Mouse (Mus musculus): Measurements from ENCODE around the gene Gm9758. TPM values are rescaled to one million over a fixed set of nuclear protein-coding genes. Genes with fewer than 3 reads are reported as not detected.
"Not testable (repeated sequence)": the region's sequence is repeated elsewhere in the genome, so short reads cannot be mapped to it uniquely, and the experiment has no call there.

The Gm9758 gene
- polyA plus RNA-seq, 1 experiment from 2014 or later, result not detected

- WGBS, result 90% methylated on average over 1 of the region's 1 CpGs
These were observed 26.3 kb upstream of the Gm9758 start for GRCm38 (mm10) chr5:14941043-14941442.

GRCm38 (mm10) chr5:14938329-14938728 lies 23.6 kb upstream of the Gm9758 start, which contains the start of gene Speer4e:
Gene Speer4e, minus strand, starts transcription at chr5:14938429.
- not testable (repeated sequence) for H3K27ac ChIP-seq (ENCODE audit: low read depth, low read length); ATAC-seq (ENCODE audit: low FRiP score, low TSS enrichment); H3K9me3 ChIP-seq (ENCODE audit: control insufficient read depth, low read length); H3K36me3 ChIP-seq (ENCODE audit: control insufficient read depth, insufficient read depth, low read length); H3K4me1 ChIP-seq (ENCODE audit: control insufficient read depth, insufficient read depth, low read length); H3K4me3 ChIP-seq (ENCODE audit: low read length); H3K9ac ChIP-seq (ENCODE audit: low read depth, low read length); H3K4me2 ChIP-seq (replicated peaks; ENCODE audit: low read depth, low read length); H3K27me3 ChIP-seq (ENCODE audit: control insufficient read depth, insufficient read depth, low read length)
- WGBS, result 40% methylated on average over 1 of the region's 1 CpGs

More at GRCm38 (mm10) chr5:14941043-14941442, 26.3 kb upstream of the Gm9758 start:
- not testable (repeated sequence) for H3K9me3 ChIP-seq (ENCODE audit: control insufficient read depth, low read length); H3K4me1 ChIP-seq (ENCODE audit: control insufficient read depth, insufficient read depth, low read length); H3K4me2 ChIP-seq (replicated peaks; ENCODE audit: low read depth, low read length); H3K9ac ChIP-seq (ENCODE audit: low read depth, low read length); H3K27me3 ChIP-seq (ENCODE audit: control insufficient read depth, insufficient read depth, low read length); H3K36me3 ChIP-seq (ENCODE audit: control insufficient read depth, insufficient read depth, low read length); H3K27ac ChIP-seq (ENCODE audit: low read depth, low read length); ATAC-seq (ENCODE audit: low FRiP score, low TSS enrichment); H3K4me3 ChIP-seq (ENCODE audit: low read length)

- 76% methylated on average over 5 of the region's 6 CpGs for WGBS
- H3K4me1 ChIP-seq (ENCODE audit: control insufficient read depth, insufficient read depth, low read length); ATAC-seq (ENCODE audit: low FRiP score, low TSS enrichment); H3K27me3 ChIP-seq (ENCODE audit: control insufficient read depth, insufficient read depth, low read length); H3K9me3 ChIP-seq (ENCODE audit: control insufficient read depth, low read length); H3K27ac ChIP-seq (ENCODE audit: low read depth, low read length); H3K4me2 ChIP-seq (replicated peaks; ENCODE audit: low read depth, low read length); H3K9ac ChIP-seq (ENCODE audit: low read depth, low read length); H3K4me3 ChIP-seq (ENCODE audit: low read length); H3K36me3 ChIP-seq (ENCODE audit: control insufficient read depth, insufficient read depth, low read length): not testable (repeated sequence)
These were observed 19.0 kb upstream of the Gm9758 start for GRCm38 (mm10) chr5:14933721-14934120.

- not testable (repeated sequence) for H3K36me3 ChIP-seq (ENCODE audit: control insufficient read depth, insufficient read depth, low read length); ATAC-seq (ENCODE audit: low FRiP score, low TSS enrichment); H3K27ac ChIP-seq (ENCODE audit: low read depth, low read length); H3K4me1 ChIP-seq (ENCODE audit: control insufficient read depth, insufficient read depth, low read length); H3K27me3 ChIP-seq (ENCODE audit: control insufficient read depth, insufficient read depth, low read length); H3K4me2 ChIP-seq (replicated peaks; ENCODE audit: low read depth, low read length); H3K4me3 ChIP-seq (ENCODE audit: low read length); H3K9me3 ChIP-seq (ENCODE audit: control insufficient read depth, low read length); H3K9ac ChIP-seq (ENCODE audit: low read depth, low read length)
- 38% methylated on average over 4 of the region's 4 CpGs for WGBS
These were observed 12.3 kb upstream of the Gm9758 start for GRCm38 (mm10) chr5:14927047-14927446.

GRCm38 (mm10) chr5:14914361-14914760 lies 338 bp downstream of the Gm9758 start:
- not testable (repeated sequence) for H3K36me3 ChIP-seq (ENCODE audit: control insufficient read depth, insufficient read depth, low read length); H3K27ac ChIP-seq (ENCODE audit: low read depth, low read length); ATAC-seq (ENCODE audit: low FRiP score, low TSS enrichment); H3K4me1 ChIP-seq (ENCODE audit: control insufficient read depth, insufficient read depth, low read length); H3K9ac ChIP-seq (ENCODE audit: low read depth, low read length); H3K4me2 ChIP-seq (replicated peaks; ENCODE audit: low read depth, low read length); H3K9me3 ChIP-seq (ENCODE audit: control insufficient read depth, low read length); H3K4me3 ChIP-seq (ENCODE audit: low read length); H3K27me3 ChIP-seq (ENCODE audit: control insufficient read depth, insufficient read depth, low read length)
- WGBS, result 79% methylated on average over 2 of the region's 3 CpGs

- not testable (repeated sequence) for H3K4me3 ChIP-seq (ENCODE audit: low read length); H3K4me1 ChIP-seq (ENCODE audit: control insufficient read depth, insufficient read depth, low read length); H3K9me3 ChIP-seq (ENCODE audit: control insufficient read depth, low read length); H3K9ac ChIP-seq (ENCODE audit: low read depth, low read length); H3K27ac ChIP-seq (ENCODE audit: low read depth, low read length); H3K36me3 ChIP-seq (ENCODE audit: control insufficient read depth, insufficient read depth, low read length); H3K4me2 ChIP-seq (replicated peaks; ENCODE audit: low read depth, low read length); ATAC-seq (ENCODE audit: low FRiP score, low TSS enrichment); H3K27me3 ChIP-seq (ENCODE audit: control insufficient read depth, insufficient read depth, low read length)
- 16% methylated on average over 3 of the region's 3 CpGs for WGBS
These were observed 11.2 kb downstream of the Gm9758 start for GRCm38 (mm10) chr5:14903539-14903938.

GRCm38 (mm10) chr5:14892242-14892641 lies 22.5 kb downstream of the Gm9758 start:
- ATAC-seq (ENCODE audit: low FRiP score, low TSS enrichment), result no peak
- 81% methylated on average over 3 of the region's 3 CpGs for WGBS
- no peak overlapping the region for H3K27ac ChIP-seq (ENCODE audit: low read depth, low read length)
- H3K27me3 ChIP-seq (ENCODE audit: control insufficient read depth, insufficient read depth, low read length), result no peaks in the 10 kb centered on the region
- no peak overlapping the region for H3K9ac ChIP-seq (ENCODE audit: low read depth, low read length)
- no peaks in the 10 kb centered on the region for H3K9me3 ChIP-seq (ENCODE audit: control insufficient read depth, low read length)
- H3K4me3 ChIP-seq (ENCODE audit: low read length), result no peak overlapping the region
- no peaks in the 10 kb centered on the region for H3K4me1 ChIP-seq (ENCODE audit: control insufficient read depth, insufficient read depth, low read length)
- H3K36me3 ChIP-seq (ENCODE audit: control insufficient read depth, insufficient read depth, low read length), result no peaks in the 10 kb centered on the region
- no peak overlapping the region for H3K4me2 ChIP-seq (replicated peaks; ENCODE audit: low read depth, low read length)

GRCm38 (mm10) chr5:14885291-14885690 lies 29.4 kb downstream of the Gm9758 start:
- not testable (repeated sequence) for ATAC-seq (ENCODE audit: low FRiP score, low TSS enrichment); H3K4me1 ChIP-seq (ENCODE audit: control insufficient read depth, insufficient read depth, low read length); H3K27me3 ChIP-seq (ENCODE audit: control insufficient read depth, insufficient read depth, low read length); H3K9me3 ChIP-seq (ENCODE audit: control insufficient read depth, low read length); H3K36me3 ChIP-seq (ENCODE audit: control insufficient read depth, insufficient read depth, low read length); H3K9ac ChIP-seq (ENCODE audit: low read depth, low read length); H3K27ac ChIP-seq (ENCODE audit: low read depth, low read length); H3K4me2 ChIP-seq (replicated peaks; ENCODE audit: low read depth, low read length); H3K4me3 ChIP-seq (ENCODE audit: low read length)
- 47% methylated on average over 2 of the region's 2 CpGs for WGBS

All from kidney, embryonic 14.5 days (tissue).